27 mouse cellular contexts compared by ENCODE assay signal in genomic region chr12:44453791-44454190, GRCm38 (mm10).
A peak's percentile ranks its signal among the peaks of the same experiment; 100 is the strongest.
DNase-seq lines count a peak whose midpoint lies in the region; ATAC-seq and TF ChIP-seq lines count a peak whose summit lies in the region.
"Had no signal": no experiment of that assay in that cellular context is flagged by ENCODE, and none has a peak within 500 bp of the region (broad histone marks: within the 10 kb centered on the region; RNA-seq: fewer than 3 reads in every experiment).

No protein-coding gene starts in this region.

- no peak overlapping the region for H3ac ChIP-seq in C2C12 (ENCODE audit: control insufficient read depth, insufficient read length, low read depth)

- DNase-seq in lung, postnatal 36 days = peak; percentile 8
- no peak for DNase-seq in lung, postnatal 25 days (ENCODE audit: low spot score)
- DNase-seq in adipocyte (ENCODE audit: low spot score) = peak; percentile 20
- DNase-seq in layer of hippocampus, adult 9-11 months = no peak
- DNase-seq in left cerebral cortex, postnatal 25 days (ENCODE audit: low spot score in 2 of 2) = no peak
- DNase-seq: adrenal gland, postnatal 10 days; B cell, adult 2 months; cerebellum, adult 18-20 months; cerebellum, adult 9-11 months; cerebellum, postnatal 25 days; gastrocnemius, postnatal 10 days; gastrocnemius, postnatal 36 days; heart, adult 2 months; heart, postnatal 14 days; heart, postnatal 4 days had no signal

- H3K9me3 ChIP-seq in hindbrain, embryonic 12.5 days (replicated peaks) = no peaks in the 10 kb centered on the region
- H3K9me3 ChIP-seq: embryonic facial prominence, embryonic 12.5 days; embryonic facial prominence, embryonic 15.5 days; forebrain, embryonic 12.5 days; forebrain, embryonic 15.5 days; heart, embryonic 10.5 days; heart, embryonic 13.5 days; hindbrain, embryonic 15.5 days had no signal

- no peak overlapping the region for H3K9ac ChIP-seq in hindbrain, embryonic 12.5 days
- H3K9ac ChIP-seq: embryonic facial prominence, embryonic 12.5 days; embryonic facial prominence, embryonic 15.5 days; forebrain, embryonic 12.5 days; forebrain, embryonic 15.5 days; heart, embryonic 13.5 days; hindbrain, embryonic 15.5 days had no signal

- no peaks in the 10 kb centered on the region for H3K27me3 ChIP-seq in C2C12 (ENCODE audit: control insufficient read depth, insufficient read depth, insufficient read length)
- no peaks in the 10 kb centered on the region for H3K27me3 ChIP-seq in hindbrain, embryonic 12.5 days
- H3K27me3 ChIP-seq: embryonic facial prominence, embryonic 12.5 days; embryonic facial prominence, embryonic 15.5 days; forebrain, embryonic 12.5 days; forebrain, embryonic 15.5 days; heart, embryonic 13.5 days; hindbrain, embryonic 15.5 days had no signal

- no peak overlapping the region for H3K27ac ChIP-seq in hindbrain, embryonic 12.5 days
- H3K27ac ChIP-seq: embryonic facial prominence, embryonic 12.5 days; embryonic facial prominence, embryonic 15.5 days; forebrain, embryonic 12.5 days; forebrain, embryonic 15.5 days; heart, adult 2 months; heart, embryonic 10.5 days; heart, embryonic 13.5 days; hindbrain, embryonic 15.5 days had no signal

- no peak for TF ChIP-seq CTCF in C2C12 (IDR thresholded peaks at IDR 0.05; ENCODE audit: control insufficient read depth, insufficient read depth, insufficient read length)

- WGBS in hindbrain, embryonic 12.5 days = 78% methylated on average over 4 of the region's 4 CpGs

- H3K79me2 ChIP-seq in C2C12 (ENCODE audit: control insufficient read depth, insufficient read depth) = no peaks in the 10 kb centered on the region

- intact Hi-C loops in left cerebral cortex, postnatal 25 days (cut with DNase I) = loop anchor here (5.0 kb wide), 1 partner anchor 126 kb away; the partner anchor contains the start of gene Nrcam

- H3K4me1 ChIP-seq in hindbrain, embryonic 12.5 days = no peaks in the 10 kb centered on the region
- H3K4me1 ChIP-seq: embryonic facial prominence, embryonic 12.5 days; embryonic facial prominence, embryonic 15.5 days; forebrain, embryonic 15.5 days; heart, embryonic 10.5 days; heart, embryonic 13.5 days; hindbrain, embryonic 15.5 days had no signal

- no peaks in the 10 kb centered on the region for H3K79me3 ChIP-seq in C2C12 (ENCODE audit: low read depth)

- H3K4me3 ChIP-seq in C2C12 (ENCODE audit: insufficient read depth, poor library complexity, severe bottlenecking) = no peak overlapping the region
- no peak overlapping the region for H3K4me3 ChIP-seq in hindbrain, embryonic 12.5 days
- H3K4me3 ChIP-seq: embryonic facial prominence, embryonic 12.5 days; embryonic facial prominence, embryonic 15.5 days; forebrain, embryonic 12.5 days; forebrain, embryonic 15.5 days; heart, adult 2 months; heart, embryonic 10.5 days; heart, embryonic 13.5 days; hindbrain, embryonic 15.5 days had no signal

- no peaks in the 10 kb centered on the region for H3K36me3 ChIP-seq in C2C12 (ENCODE audit: control insufficient read depth, insufficient read depth)
- H3K36me3 ChIP-seq in hindbrain, embryonic 12.5 days = no peaks in the 10 kb centered on the region
- H3K36me3 ChIP-seq: embryonic facial prominence, embryonic 12.5 days; embryonic facial prominence, embryonic 15.5 days; forebrain, embryonic 12.5 days; forebrain, embryonic 15.5 days; heart, embryonic 10.5 days; heart, embryonic 13.5 days; hindbrain, embryonic 15.5 days had no signal

- H3K4me2 ChIP-seq in hindbrain, embryonic 12.5 days (replicated peaks) = no peak overlapping the region
- H3K4me2 ChIP-seq: embryonic facial prominence, embryonic 12.5 days; embryonic facial prominence, embryonic 15.5 days; forebrain, embryonic 12.5 days; forebrain, embryonic 15.5 days; heart, embryonic 13.5 days; hindbrain, embryonic 15.5 days had no signal

- ATAC-seq in hindbrain, embryonic 12.5 days (ENCODE audit: low FRiP score) = no peak
- ATAC-seq: CD4-positive, CD25-positive, alpha-beta regulatory T cell, adult 4 months; forebrain, embryonic 15.5 days; intestine, postnatal 0 days; Patski had no signal

TF ChIP-seq in C2C12, 6 proteins besides CTCF, POLR2A, EP300 and RAD21:
- TF ChIP-seq CEBPB (IDR thresholded peaks at IDR 0.05; ENCODE audit: low read depth) (peak; percentile 59), MYOD1 (IDR thresholded peaks at IDR 0.05; ENCODE audit: control insufficient read depth, insufficient read length, low read depth) (no peak)

Comparison
In these comparisons a context has a peak if more than half of its experiments do, and no peak if none do; other contexts are left out.
1. DNase-seq: peak in lung, postnatal 36 days (single experiment) and adipocyte (single experiment); none in lung, postnatal 25 days (single experiment), layer of hippocampus, adult 9-11 months (single experiment) and left cerebral cortex, postnatal 25 days (0 of 2).